Comparison of ENCODE assay signal across 8 mouse cellular contexts in genomic region chr6:95718031-95718968, GRCm38 (mm10). TPM values are rescaled to one million over a fixed set of nuclear protein-coding genes. Genes with fewer than 3 reads are reported as not detected.
DNase-seq lines count a peak whose midpoint lies in the region; ATAC-seq and TF ChIP-seq lines count a peak whose summit lies in the region.

Gene Suclg2 (minus strand): TSS chr6:95718800.

- H3K36me3 ChIP-seq in hindbrain, embryonic 16.5 days (ENCODE audit: control insufficient read depth, insufficient read depth, low read length), result no peaks in the 10 kb centered on the region
- H3K36me3 ChIP-seq in megakaryocyte, embryonic 14.5 days (replicated peaks; ENCODE audit: low read length), result no peaks in the 10 kb centered on the region

- H3K4me3 ChIP-seq in gastrocnemius, adult 2 months, result peak within 1 kb of the TSS; percentile 88
- peak within 1 kb of the TSS; percentile 82 for H3K4me3 ChIP-seq in hindbrain, embryonic 16.5 days (ENCODE audit: low read length)
- H3K4me3 ChIP-seq in megakaryocyte, embryonic 14.5 days (replicated peaks), result peak within 1 kb of the TSS; percentile 97

- H3K27me3 ChIP-seq in hindbrain, embryonic 16.5 days (replicated peaks; ENCODE audit: control insufficient read depth, insufficient read depth, low read length), result no peaks in the 10 kb centered on the region
- no peaks in the 10 kb centered on the region for H3K27me3 ChIP-seq in megakaryocyte, embryonic 14.5 days (replicated peaks)

- ATAC-seq in common myeloid progenitor, adult 5-6 weeks (replicated peaks; ENCODE audit: low read depth, poor library complexity, severe bottlenecking), result peak; percentile 92
- ATAC-seq in hindbrain, embryonic 16.5 days, result peak; percentile 93

- peak within 1 kb of the TSS; percentile 84 for H3K9ac ChIP-seq in hindbrain, embryonic 16.5 days (ENCODE audit: low read depth, low read length)

- peak within 1 kb of the TSS; percentile 99 for H3K4me2 ChIP-seq in hindbrain, embryonic 16.5 days (ENCODE audit: low read length)

- TF ChIP-seq CTCF in gastrocnemius, adult 2 months (IDR thresholded peaks at IDR 0.05), result peak; percentile 17; the same call in 1 of the 2 replicates

- 1% methylated on average over 68 of the region's 74 CpGs for WGBS in hindbrain, embryonic 16.5 days

- peak within 1 kb of the TSS; percentile 93 for H3K27ac ChIP-seq in gastrocnemius, adult 2 months
- H3K27ac ChIP-seq in hindbrain, embryonic 16.5 days (ENCODE audit: low read depth, low read length), result peak within 1 kb of the TSS; percentile 70

- DNase-seq in adipocyte (ENCODE audit: low spot score), result peak; percentile 94
- DNase-seq in gastrocnemius, adult 2 months, result peak; percentile 93
- peak; percentile 39 to 44 for DNase-seq in left cerebral cortex, adult 8-10 months (ENCODE audit: low spot score in 2 of 2)
- peak; percentile 68 to 83 for DNase-seq in right cerebral cortex, postnatal 10 days (ENCODE audit: low spot score in 2 of 2)
- DNase-seq in urinary bladder, postnatal 14 days (ENCODE audit: low spot score), result peak; percentile 90

- H3K9me3 ChIP-seq in hindbrain, embryonic 16.5 days (ENCODE audit: control insufficient read depth, low read length), result no peaks in the 10 kb centered on the region
- 0 out of 2 replicates have a peak, but pooled peaks cover 10% of the 10 kb centered on the region for H3K9me3 ChIP-seq in megakaryocyte, embryonic 14.5 days

- peaks cover 3% of the 10 kb centered on the region; the same call in 1 of the 2 replicates for H3K4me1 ChIP-seq in hindbrain, embryonic 16.5 days (ENCODE audit: control insufficient read depth, insufficient read depth, low read depth, low read length)
- H3K4me1 ChIP-seq in megakaryocyte, embryonic 14.5 days, result peaks cover 41% of the 10 kb centered on the region

- intact Hi-C loops in gastrocnemius, adult 2 months (cut with DNase I), result loop anchor here (5.0 kb wide), 1 partner anchor 96 kb away; no protein-coding TSS in a partner anchor

RNA-seq across cellular contexts. Expression of gene Suclg2, which starts in this region (rescaled TPM):
- total RNA-seq in common myeloid progenitor, adult 5-6 weeks (2017), result 107 and 124 TPM in 2 replicates
- total RNA-seq in gastrocnemius, adult 2 months (2021), result 10 to 100 TPM; 43.0 to 66.2 TPM
- 17.7 and 18.3 TPM in 2 replicates for polyA plus RNA-seq in hindbrain, embryonic 16.5 days (2015; fragmentation: Nextera tagmentation; extraction: Ambion mirVana)
- total RNA-seq in left cerebral cortex, adult 8-10 months (2022), result 10 to 100 TPM; 20.7 to 24.1 (median 21.2) TPM
- polyA plus RNA-seq in megakaryocyte, embryonic 14.5 days (2012; ENCODE audit: insufficient read depth, low replicate concordance), result 16.7 and 18.1 TPM in 2 replicates

Comparison
In these comparisons a context has a peak if more than half of its experiments do, and no peak if none do; other contexts are left out.
1. Peak in every context shown above with its lines: DNase-seq, ATAC-seq, H3K4me3 ChIP-seq and H3K27ac ChIP-seq.
2. DNase-seq: peak in every context shown above with its lines; median percentile 94 in adipocyte; 93 in gastrocnemius, adult 2 months; 90 in urinary bladder, postnatal 14 days; 76 in right cerebral cortex, postnatal 10 days; 42 in left cerebral cortex, adult 8-10 months.